Mouse (Mus musculus): ENCODE data around the gene Tacc2. TPM values are rescaled to one million over a fixed set of nuclear protein-coding genes. Genes with fewer than 3 reads are reported as not detected.

The Tacc2 gene
- polyA plus RNA-seq, 1 experiment from 2014 or later: 39.2 TPM

DNA sequence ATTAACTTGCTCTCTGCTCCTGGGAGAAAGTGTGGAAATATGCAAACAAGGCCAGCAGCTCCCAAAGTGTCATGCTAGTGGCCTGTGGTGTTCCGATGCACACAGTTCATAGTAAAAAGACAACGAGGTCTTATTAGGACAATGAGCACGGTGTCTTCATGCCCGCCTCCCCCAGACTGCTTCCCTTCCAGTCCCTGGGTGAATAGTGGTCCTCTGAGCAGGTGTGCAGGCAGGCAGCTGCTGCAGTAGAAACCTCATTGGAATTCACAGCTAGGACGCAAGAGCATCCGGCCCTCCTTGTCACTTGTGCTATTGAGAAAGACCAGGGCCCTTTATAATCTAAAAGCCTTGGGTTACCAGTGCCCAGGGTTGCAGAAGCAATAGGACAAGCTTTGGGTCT is 136.1 kb downstream of the Tacc2 start:
- Histone ChIP-seq H3K9me3 (replicated peaks) (no peaks in the 10 kb centered on the region), H3K4me3 (no peak overlapping the region), H3K27ac (no peak overlapping the region), H3K27me3 (ENCODE audit: low read depth, poor library complexity, severe bottlenecking) (no peaks in the 10 kb centered on the region), H3K36me3 (peaks cover 23% of the 10 kb centered on the region), H3K4me1 (peaks cover 16% of the 10 kb centered on the region)
- DNase-seq (ENCODE audit: low spot score): no peak
- 86% methylated on average over 6 of the region's 6 CpGs for WGBS

- Histone ChIP-seq H3K27me3 (ENCODE audit: low read depth, poor library complexity, severe bottlenecking) (no peaks in the 10 kb centered on the region), H3K4me3 (no peak overlapping the region), H3K36me3 (peaks cover 37% of the 10 kb centered on the region), H3K4me1 (peaks cover 10% of the 10 kb centered on the region), H3K27ac (no peak overlapping the region), H3K9me3 (replicated peaks) (no peaks in the 10 kb centered on the region)
- DNase-seq (ENCODE audit: low spot score): no peak
- 93% methylated on average over 3 of the region's 3 CpGs for WGBS
Measured at GRCm38 (mm10) chr7:130715467-130715866, 138.2 kb downstream of the Tacc2 start.

- Histone ChIP-seq H3K36me3 (peaks cover 46% of the 10 kb centered on the region), H3K27me3 (ENCODE audit: low read depth, poor library complexity, severe bottlenecking) (no peaks in the 10 kb centered on the region), H3K9me3 (replicated peaks) (no peaks in the 10 kb centered on the region), H3K4me3 (no peak overlapping the region), H3K4me1 (peaks cover 19% of the 10 kb centered on the region), H3K27ac (no peak overlapping the region)
- no peak for DNase-seq (ENCODE audit: low spot score)
- WGBS: 93% methylated on average over 4 of the region's 4 CpGs
Measured at GRCm38 (mm10) chr7:130716341-130716740, 139.1 kb downstream of the Tacc2 start.

GRCm38 (mm10) chr7:130716989-130717388 is 139.8 kb downstream of the Tacc2 start:
- no peak overlapping the region for H3K4me3 ChIP-seq
- peaks cover 21% of the 10 kb centered on the region for H3K4me1 ChIP-seq
- peaks cover 52% of the 10 kb centered on the region for H3K36me3 ChIP-seq
- no peaks in the 10 kb centered on the region for H3K27me3 ChIP-seq (ENCODE audit: low read depth, poor library complexity, severe bottlenecking)
- H3K9me3 ChIP-seq (replicated peaks): no peaks in the 10 kb centered on the region
- no peak overlapping the region for H3K27ac ChIP-seq
- DNase-seq (ENCODE audit: low spot score): no peak
- WGBS: 95% methylated on average over 6 of the region's 6 CpGs

DNA sequence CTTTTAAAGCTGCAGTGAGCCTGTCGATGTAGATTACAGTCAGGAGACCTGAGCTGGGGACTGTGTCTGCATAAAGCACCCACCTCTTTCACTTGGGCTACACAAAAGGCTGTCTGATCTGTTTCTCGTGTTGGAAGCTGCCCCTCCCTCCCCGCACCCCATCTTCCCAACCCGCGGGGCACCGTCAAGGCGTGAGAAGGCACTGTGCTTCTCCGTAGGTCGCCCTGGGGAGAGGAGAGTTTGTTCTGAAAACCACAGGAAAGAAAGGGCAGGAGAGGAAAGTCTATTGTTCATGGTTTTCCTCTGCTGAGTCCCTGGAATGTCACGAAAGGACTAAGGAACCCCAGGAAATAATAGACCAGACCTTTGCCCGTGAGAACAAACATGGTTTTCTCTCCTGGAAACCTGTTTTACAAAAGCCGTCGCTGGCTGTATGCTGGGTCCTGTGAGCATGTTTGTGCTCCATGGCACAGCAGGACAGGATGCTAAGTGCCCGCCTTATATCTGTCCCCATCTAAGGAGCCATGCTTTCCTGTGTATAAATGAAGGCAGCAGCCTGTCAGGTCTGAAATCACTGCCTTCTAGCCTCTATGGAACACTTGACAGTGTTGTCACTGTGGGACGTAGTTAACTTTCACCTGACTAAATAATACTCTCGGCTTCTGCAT is 142.8 kb downstream of the Tacc2 start:
- peaks cover 81% of the 10 kb centered on the region for H3K36me3 ChIP-seq
- no peak for DNase-seq (ENCODE audit: low spot score)

DNA sequence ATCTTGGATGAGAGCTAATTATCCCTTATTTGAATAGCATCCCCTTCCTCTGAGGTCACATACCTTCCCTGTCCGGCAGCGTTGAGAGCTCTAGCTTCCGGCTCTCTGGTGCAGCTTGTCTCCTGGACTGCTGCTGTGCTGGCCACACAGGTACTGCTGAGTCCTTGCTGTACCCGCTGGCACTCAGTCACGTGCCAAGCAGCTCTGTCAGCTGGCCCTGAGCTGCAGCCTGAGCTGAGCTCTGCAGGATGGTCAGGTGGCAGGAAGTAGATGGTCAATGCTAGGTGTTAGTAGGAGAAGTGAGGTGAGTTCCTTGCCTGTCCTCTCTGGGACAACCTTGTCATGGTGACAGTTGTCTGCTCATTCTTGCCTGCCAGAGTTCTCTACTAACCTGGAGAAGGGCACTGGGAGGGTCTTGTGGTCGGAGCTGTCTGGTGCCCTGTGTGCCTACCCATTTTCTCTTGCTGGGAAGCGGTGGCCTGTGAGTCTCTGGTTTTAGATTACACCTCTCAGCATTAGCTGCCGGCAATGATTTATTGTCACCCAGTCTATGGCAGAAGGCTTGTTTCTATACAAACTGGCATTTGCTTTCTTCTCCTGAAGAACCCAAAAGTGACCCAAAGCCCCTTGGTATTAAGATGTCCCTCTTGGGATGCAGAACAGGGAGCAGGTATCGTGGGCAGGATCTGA is 143.6 kb downstream of the Tacc2 start:
- Histone ChIP-seq H3K4me1 (peaks cover 18% of the 10 kb centered on the region), H3K27me3 (ENCODE audit: low read depth, poor library complexity, severe bottlenecking) (no peaks in the 10 kb centered on the region), H3K4me3 (no peak overlapping the region), H3K36me3 (peaks cover 87% of the 10 kb centered on the region), H3K27ac (no peak overlapping the region), H3K9me3 (replicated peaks) (no peaks in the 10 kb centered on the region)
- 81% methylated on average over 9 of the region's 9 CpGs for WGBS
- DNase-seq (ENCODE audit: low spot score): no peak

More for the DNA sequence above, 142.8 kb downstream of the Tacc2 start:
- Histone ChIP-seq H3K27me3 (ENCODE audit: low read depth, poor library complexity, severe bottlenecking) (no peaks in the 10 kb centered on the region), H3K9me3 (replicated peaks) (no peaks in the 10 kb centered on the region), H3K4me3 (no peak overlapping the region), H3K27ac (peak overlapping the region; percentile 56; the same call in 1 of the 2 replicates), H3K4me1 (peaks cover 18% of the 10 kb centered on the region)
- WGBS: 52% methylated on average over 16 of the region's 16 CpGs

DNA sequence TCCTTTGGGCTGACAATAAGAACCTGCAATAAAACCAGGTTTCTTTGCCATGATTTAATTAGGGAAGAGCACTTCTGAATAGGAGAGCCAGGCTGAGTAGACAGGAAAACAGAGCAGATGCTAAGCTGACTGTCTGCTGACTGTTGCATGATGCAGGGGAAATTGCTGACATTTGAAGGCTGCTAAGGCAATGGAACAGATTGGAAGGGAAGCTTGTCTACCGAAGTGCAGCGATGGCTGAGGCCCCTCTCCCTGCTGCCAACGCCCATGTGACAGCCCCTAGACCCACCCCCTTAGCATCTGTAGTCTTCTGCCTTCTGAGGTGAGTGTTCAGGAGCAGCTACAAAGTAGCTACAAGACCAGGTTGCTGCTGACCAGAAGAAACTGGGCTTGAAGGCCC is 148.9 kb downstream of the Tacc2 start:
- no peak for DNase-seq (ENCODE audit: low spot score)
- Histone ChIP-seq H3K27ac (no peak overlapping the region), H3K4me3 (no peak overlapping the region), H3K9me3 (replicated peaks) (no peaks in the 10 kb centered on the region), H3K4me1 (peaks cover 14% of the 10 kb centered on the region), H3K36me3 (peaks cover 93% of the 10 kb centered on the region), H3K27me3 (ENCODE audit: low read depth, poor library complexity, severe bottlenecking) (no peaks in the 10 kb centered on the region)
- 78% methylated on average over 3 of the region's 3 CpGs for WGBS

DNA sequence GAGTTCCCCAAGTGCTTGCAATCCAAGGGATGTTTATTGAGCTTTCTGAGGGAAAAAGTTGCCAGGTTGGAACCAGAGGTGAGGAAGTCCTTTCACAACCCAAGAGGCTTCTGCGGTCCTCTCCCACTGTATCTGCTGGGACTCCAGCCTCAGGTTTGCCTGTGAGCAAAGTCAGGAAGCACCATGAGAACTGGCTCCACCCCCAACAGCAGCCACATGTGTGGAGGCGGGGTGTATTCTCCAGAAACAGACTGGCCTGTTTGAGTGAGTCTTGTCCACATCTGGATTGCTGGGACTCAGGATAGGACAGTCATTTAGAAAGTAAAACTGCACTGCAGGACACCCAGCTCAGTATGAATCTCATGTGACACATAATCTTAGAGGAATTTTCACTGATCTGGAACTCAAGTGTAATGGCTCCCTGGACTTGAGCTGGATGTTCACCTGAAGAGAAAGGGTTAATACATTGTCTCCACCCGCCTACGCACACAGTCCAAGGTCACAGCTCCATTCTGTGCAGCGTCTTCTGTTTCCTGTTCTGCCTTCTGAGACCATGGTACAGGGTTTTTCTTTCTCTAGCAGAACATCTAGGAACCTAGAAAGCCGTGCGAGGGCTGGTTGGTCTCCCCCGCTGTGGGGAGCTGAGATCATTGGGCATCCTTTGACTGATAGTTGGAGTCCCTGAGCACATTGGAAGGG is 149.6 kb downstream of the Tacc2 start:
- Histone ChIP-seq H3K27ac (no peak overlapping the region), H3K36me3 (peaks cover 93% of the 10 kb centered on the region), H3K9me3 (replicated peaks) (no peaks in the 10 kb centered on the region), H3K4me3 (no peak overlapping the region), H3K27me3 (ENCODE audit: low read depth, poor library complexity, severe bottlenecking) (no peaks in the 10 kb centered on the region), H3K4me1 (peaks cover 11% of the 10 kb centered on the region)
- DNase-seq (ENCODE audit: low spot score): no peak
- WGBS: 70% methylated on average over 8 of the region's 8 CpGs

- peaks cover 89% of the 10 kb centered on the region for H3K36me3 ChIP-seq
- no peak for DNase-seq (ENCODE audit: low spot score)
- H3K27me3 ChIP-seq (ENCODE audit: low read depth, poor library complexity, severe bottlenecking): no peaks in the 10 kb centered on the region
- H3K4me3 ChIP-seq: no peak overlapping the region
- no peaks in the 10 kb centered on the region for H3K9me3 ChIP-seq (replicated peaks)
- H3K27ac ChIP-seq: no peak overlapping the region
- H3K4me1 ChIP-seq: peaks cover 11% of the 10 kb centered on the region
- 89% methylated on average over 4 of the region's 4 CpGs for WGBS
Measured at GRCm38 (mm10) chr7:130727560-130727959, 150.3 kb downstream of the Tacc2 start.

GRCm38 (mm10) chr7:130731792-130732191 is 154.6 kb downstream of the Tacc2 start:
- peaks cover 9% of the 10 kb centered on the region; the same call in 1 of the 2 replicates for H3K4me1 ChIP-seq
- H3K27ac ChIP-seq: no peak overlapping the region
- H3K27me3 ChIP-seq (ENCODE audit: low read depth, poor library complexity, severe bottlenecking): no peaks in the 10 kb centered on the region
- H3K9me3 ChIP-seq (replicated peaks): no peaks in the 10 kb centered on the region
- no peak for DNase-seq (ENCODE audit: low spot score)
- H3K4me3 ChIP-seq: no peak overlapping the region
- 88% methylated on average over 7 of the region's 7 CpGs for WGBS
- H3K36me3 ChIP-seq: peaks cover 86% of the 10 kb centered on the region

DNA sequence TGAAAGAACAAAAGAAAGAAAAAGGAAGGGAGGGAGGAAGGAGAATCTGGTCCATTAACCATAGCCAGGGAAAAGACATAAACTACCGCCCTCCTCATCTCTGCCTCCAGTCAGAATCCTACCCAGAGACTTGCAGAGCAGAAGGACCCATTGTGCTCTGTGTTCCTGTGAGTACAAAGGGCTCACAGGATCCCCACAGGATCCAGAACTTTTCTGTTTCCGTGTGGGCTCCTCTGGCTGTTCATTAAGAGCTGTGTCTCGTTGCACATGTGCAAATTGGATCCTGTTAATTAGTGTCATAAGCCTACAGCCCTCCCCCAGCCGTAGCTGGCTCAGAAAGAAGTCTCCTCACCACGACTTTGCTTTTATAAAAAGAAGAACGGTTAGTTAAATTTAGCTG is 155.7 kb downstream of the Tacc2 start:
- Histone ChIP-seq H3K9me3 (replicated peaks) (no peaks in the 10 kb centered on the region), H3K4me1 (peaks cover 4% of the 10 kb centered on the region; the same call in 1 of the 2 replicates), H3K27me3 (ENCODE audit: low read depth, poor library complexity, severe bottlenecking) (no peaks in the 10 kb centered on the region), H3K36me3 (peaks cover 88% of the 10 kb centered on the region), H3K4me3 (no peak overlapping the region), H3K27ac (no peak overlapping the region)
- DNase-seq (ENCODE audit: low spot score): no peak
- WGBS: 78% methylated on average over 6 of the region's 6 CpGs

DNA sequence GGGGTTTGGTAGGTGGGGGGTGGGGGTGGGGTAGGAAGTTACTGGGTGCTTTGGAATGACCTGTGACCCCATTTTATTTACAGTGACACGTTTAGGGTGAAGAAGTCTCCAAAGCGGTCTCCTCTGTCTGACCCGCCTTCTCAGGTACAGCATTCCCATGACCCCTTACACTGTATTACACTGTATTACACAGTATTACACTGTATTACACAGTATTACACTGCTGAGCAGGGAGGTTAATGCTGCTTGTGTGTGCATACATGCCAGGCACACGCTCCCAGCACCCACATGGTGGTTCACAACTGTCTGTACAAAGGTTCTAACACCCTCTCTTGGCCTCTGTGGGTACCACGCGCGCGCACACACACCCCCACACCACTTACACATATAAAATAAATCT is 156.2 kb downstream of the Tacc2 start:
- 91% methylated on average over 8 of the region's 8 CpGs for WGBS
- no peak for DNase-seq (ENCODE audit: low spot score)
- Histone ChIP-seq H3K27me3 (ENCODE audit: low read depth, poor library complexity, severe bottlenecking) (no peaks in the 10 kb centered on the region), H3K36me3 (peaks cover 88% of the 10 kb centered on the region), H3K4me1 (peaks cover 4% of the 10 kb centered on the region; the same call in 1 of the 2 replicates), H3K27ac (no peak overlapping the region), H3K9me3 (replicated peaks) (no peaks in the 10 kb centered on the region), H3K4me3 (no peak overlapping the region)

- H3K9me3 ChIP-seq (replicated peaks): no peaks in the 10 kb centered on the region
- no peak overlapping the region for H3K27ac ChIP-seq
- H3K27me3 ChIP-seq (ENCODE audit: low read depth, poor library complexity, severe bottlenecking): no peaks in the 10 kb centered on the region
- DNase-seq (ENCODE audit: low spot score): no peak
- H3K36me3 ChIP-seq: peaks cover 88% of the 10 kb centered on the region
- 96% methylated on average over 2 of the region's 2 CpGs for WGBS
- no peak overlapping the region for H3K4me3 ChIP-seq
- H3K4me1 ChIP-seq: peaks cover 4% of the 10 kb centered on the region; the same call in 1 of the 2 replicates
Measured at GRCm38 (mm10) chr7:130734195-130734787, 157.1 kb downstream of the Tacc2 start.
